Mouse (Mus musculus) mouse embryonic stem cell (cell line): Measurements from ENCODE around the gene Chchd1.

Experiments used
- in situ Hi-C, 2 experiments: fragments of 300-500 bp; cut with MboI; formaldehyde crosslinking; loops; 1 replicate in 1 of 2; 3 replicates in 1 of 2; pipeline ENCODE4 v1.14.3; 2019 to 2020; ENCODE audit warnings: low sequenced_read_pairs in 2 of 2, low pct_unique_long_range_greater_than_20kb in 1 of 2, mixed read lengths in 1 of 2; ENCODE audit not compliant: unreplicated experiment in 1 of 2

Chchd1 gene

DNA sequence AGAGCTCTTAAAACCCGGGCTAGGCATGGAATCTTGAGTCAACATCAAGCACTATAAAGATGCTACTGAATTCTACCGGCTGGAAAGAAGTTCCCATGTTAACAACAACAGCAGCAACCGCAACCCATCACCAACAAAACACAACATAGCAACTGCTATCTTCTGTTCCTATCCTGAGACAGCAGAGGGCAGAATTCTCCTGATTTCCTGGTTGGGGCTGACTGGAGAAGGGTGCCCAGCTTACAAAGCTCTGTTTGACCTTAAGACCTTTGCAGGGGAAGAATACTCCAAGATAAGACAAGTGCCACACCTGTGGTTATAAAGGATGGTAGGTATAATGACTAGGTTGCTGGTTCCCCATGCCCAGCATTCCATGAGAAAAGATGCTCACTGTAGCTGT, 44.1 kb downstream of the Chchd1 start:
- in situ Hi-C loops, result no loop called here

DNA sequence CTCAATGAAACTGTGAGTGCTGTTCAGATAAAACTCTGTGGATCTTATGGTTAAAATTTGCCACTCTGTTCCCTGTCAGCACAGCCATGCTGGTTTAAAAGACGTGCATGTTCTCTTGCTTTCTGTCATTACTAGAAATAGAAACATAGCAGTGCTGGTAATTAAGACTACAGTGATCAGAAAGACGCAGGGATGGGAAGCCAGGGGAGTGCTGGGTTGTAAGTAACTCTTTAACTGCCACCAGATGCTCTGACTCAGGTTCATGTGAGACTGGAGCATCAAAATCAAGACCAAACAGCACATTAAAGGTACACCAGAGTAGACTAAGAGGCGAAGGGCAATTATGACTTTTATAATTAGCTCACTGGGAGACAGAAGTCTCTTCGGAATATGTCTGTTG, 45.6 kb downstream of the Chchd1 start:
- in situ Hi-C loops, result no loop called here

DNA sequence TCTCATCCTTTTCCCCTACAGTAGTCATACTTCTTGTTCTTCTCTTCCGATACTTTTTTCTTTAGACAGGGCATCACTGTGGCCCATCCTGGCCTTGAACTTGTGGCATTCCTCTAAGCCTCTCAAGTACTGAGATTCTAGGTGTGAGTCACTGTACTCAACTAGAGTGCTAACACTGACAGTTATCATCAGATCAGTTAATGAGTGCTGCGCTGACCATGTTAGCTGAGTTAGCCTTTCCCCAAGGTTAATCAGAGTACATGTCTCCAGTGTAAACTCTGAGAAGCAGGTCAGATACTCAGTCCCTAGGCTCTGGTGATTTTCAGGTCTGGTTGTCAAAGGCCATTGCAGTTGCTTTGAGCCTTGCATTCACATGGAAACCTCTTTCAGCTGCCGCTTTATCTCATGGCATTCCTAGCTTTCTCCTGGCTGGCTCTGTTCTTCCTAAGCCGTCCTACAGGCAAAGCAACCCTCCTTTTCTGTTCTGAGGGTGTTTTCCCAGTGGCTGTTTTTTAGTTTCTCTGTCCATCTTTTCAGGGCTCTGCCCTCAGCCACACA, 46.8 kb downstream of the Chchd1 start:
- in situ Hi-C loops, result loop anchor here in 1 of 2 experiments (25.0 kb wide), 1 partner anchor 113 kb away; no protein-coding TSS in a partner anchor

DNA sequence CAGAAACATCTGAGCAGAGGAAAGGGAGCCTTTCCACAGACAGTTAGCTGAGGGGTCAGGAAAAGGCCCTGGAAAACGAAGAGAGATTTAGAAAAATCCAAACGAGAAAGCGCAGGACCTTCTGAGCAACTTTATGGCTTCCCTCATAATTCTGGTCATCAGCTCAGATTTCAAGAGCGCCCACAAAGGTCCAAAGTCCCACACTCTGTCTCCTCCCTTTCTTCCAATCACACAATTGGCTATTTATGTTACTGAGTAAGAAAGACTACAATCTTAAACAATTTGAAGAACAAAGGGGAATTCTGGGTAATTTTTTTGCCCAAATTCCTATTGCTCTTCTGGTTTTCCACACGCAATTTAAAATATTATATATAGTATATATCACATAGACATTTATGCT, 47.7 kb downstream of the Chchd1 start:
- in situ Hi-C loops, result loop anchor here in 1 of 2 experiments (25.0 kb wide), 1 partner anchor 112 kb away; no protein-coding TSS in a partner anchor

DNA sequence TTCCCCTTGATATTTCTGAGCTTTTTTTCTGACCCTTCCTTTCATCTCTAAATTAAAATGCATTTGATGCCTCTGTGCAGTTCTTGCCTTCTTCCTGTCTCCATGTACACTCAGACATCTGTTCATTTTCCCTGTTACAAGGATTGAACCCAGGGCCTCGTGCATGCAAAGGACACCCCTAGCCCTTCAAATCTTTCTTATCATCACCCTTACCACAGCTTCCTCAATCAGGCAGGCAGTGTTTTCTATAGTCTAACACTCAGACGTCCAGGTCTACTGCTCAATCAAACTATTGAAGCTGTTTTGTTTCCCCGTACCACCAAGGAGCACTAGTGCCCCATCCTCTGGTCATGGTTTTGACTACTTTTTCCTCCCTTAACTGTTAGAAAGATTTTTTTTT, 51.0 kb downstream of the Chchd1 start:
- in situ Hi-C loops, result loop anchor here in 1 of 2 experiments (25.0 kb wide), 1 partner anchor 109 kb away; no protein-coding TSS in a partner anchor
